Comparison of ENCODE assay signal across 7 mouse cellular contexts in genomic region chr19:58452941-58453551, GRCm38 (mm10). TPM values are rescaled to one million over a fixed set of nuclear protein-coding genes. Genes with fewer than 3 reads are reported as not detected.
A peak's percentile ranks its signal among the peaks of the same experiment; 100 is the strongest.
DNase-seq lines count a peak whose midpoint lies in the region; ATAC-seq and TF ChIP-seq lines count a peak whose summit lies in the region.

No protein-coding gene starts in this region.

- peaks cover 2% of the 10 kb centered on the region for H3K4me1 ChIP-seq in ES-Bruce4 (ENCODE audit: control insufficient read depth, insufficient read depth, low read length)
- peaks cover 2% of the 10 kb centered on the region; the same call in 1 of the 2 replicates for H3K4me1 ChIP-seq in bone marrow, adult 2 months (ENCODE audit: control insufficient read depth, insufficient read depth, low read length)
- H3K4me1 ChIP-seq in hindbrain, embryonic 14.5 days (replicated peaks; ENCODE audit: control insufficient read depth, insufficient read depth, low read length): peaks cover 65% of the 10 kb centered on the region
- no peaks in the 10 kb centered on the region; the same call in 1 of the 2 replicates for H3K4me1 ChIP-seq in liver, embryonic 16.5 days (ENCODE audit: control insufficient read depth, low read depth, low read length)

- no peak for TF ChIP-seq POLR2A in ES-Bruce4 (IDR thresholded peaks at IDR 0.05; ENCODE audit: insufficient read depth, low read length)
- TF ChIP-seq POLR2A in bone marrow, adult 2 months (IDR thresholded peaks at IDR 0.05; ENCODE audit: borderline replicate concordance, control insufficient read depth, low read depth, low read length): peak; percentile 43; the same call in 1 of the 2 replicates

- no peak for ATAC-seq in hindbrain, embryonic 14.5 days (ENCODE audit: low FRiP score)
- no peak for ATAC-seq in liver, embryonic 16.5 days (ENCODE audit: low read depth)
- ATAC-seq in erythroid progenitor cell, adult 5-6 weeks (replicated peaks; ENCODE audit: low FRiP score, poor library complexity, severe bottlenecking): no peak

- peak overlapping the region; percentile 99 for H3K4me2 ChIP-seq in hindbrain, embryonic 14.5 days (replicated peaks)
- peak overlapping the region; percentile 66 for H3K4me2 ChIP-seq in liver, embryonic 16.5 days (ENCODE audit: low read depth, low read length)

- TF ChIP-seq EP300 in ES-Bruce4 (IDR thresholded peaks at IDR 0.05; ENCODE audit: insufficient read depth, low read depth, low read length): no peak

- TF ChIP-seq CTCF in ES-Bruce4 (IDR thresholded peaks at IDR 0.05; ENCODE audit: low read depth, low read length): no peak
- no peak for TF ChIP-seq CTCF in bone marrow, adult 2 months (IDR thresholded peaks at IDR 0.05; ENCODE audit: control insufficient read depth, insufficient read depth, low read length)

- no peaks in the 10 kb centered on the region for H3K9me3 ChIP-seq in ES-Bruce4 (replicated peaks; ENCODE audit: control insufficient read depth, insufficient read depth, low read length, poor library complexity, severe bottlenecking)
- H3K9me3 ChIP-seq in hindbrain, embryonic 14.5 days (ENCODE audit: control insufficient read depth, low read length): no peaks in the 10 kb centered on the region
- no peaks in the 10 kb centered on the region for H3K9me3 ChIP-seq in liver, embryonic 16.5 days (replicated peaks; ENCODE audit: control insufficient read depth, low read length)

- peak; percentile 38 for DNase-seq in gastrocnemius, postnatal 10 days
- DNase-seq in hindbrain, embryonic 14.5 days (ENCODE audit: low spot score): no peak
- peak; percentile 16 for DNase-seq in right cerebral cortex, postnatal 4 days

- WGBS in bone marrow, adult 2 months: 3% methylated on average over 20 of the region's 20 CpGs
- 3% methylated on average over 20 of the region's 20 CpGs for WGBS in hindbrain, embryonic 14.5 days
- 5% methylated on average over 20 of the region's 20 CpGs for WGBS in liver, embryonic 16.5 days (ENCODE audit: insufficient replicate concordance)

- H3K4me3 ChIP-seq in ES-Bruce4 (ENCODE audit: low read depth, low read length): peak overlapping the region; percentile 34
- H3K4me3 ChIP-seq in bone marrow, adult 2 months (replicated peaks; ENCODE audit: control insufficient read depth, low read depth, low read length): peak overlapping the region; percentile 27
- peak overlapping the region; percentile 57 for H3K4me3 ChIP-seq in hindbrain, embryonic 14.5 days (replicated peaks; ENCODE audit: low read length)
- peak overlapping the region; percentile 56 for H3K4me3 ChIP-seq in liver, embryonic 16.5 days (ENCODE audit: low read depth, low read length)

- H3K9ac ChIP-seq in ES-Bruce4 (ENCODE audit: low read depth, poor library complexity, severe bottlenecking): no peak overlapping the region
- peak overlapping the region; percentile 71 for H3K9ac ChIP-seq in hindbrain, embryonic 14.5 days
- no peak overlapping the region; the same call in 1 of the 2 replicates for H3K9ac ChIP-seq in liver, embryonic 16.5 days (ENCODE audit: low read depth, low read length)

- no peak overlapping the region for H3K27ac ChIP-seq in ES-Bruce4 (ENCODE audit: insufficient read depth, low read length)
- H3K27ac ChIP-seq in bone marrow, adult 2 months (ENCODE audit: control insufficient read depth, insufficient read depth, low read depth, low read length, poor library complexity): peak overlapping the region; percentile 74
- H3K27ac ChIP-seq in hindbrain, embryonic 14.5 days: peak overlapping the region; percentile 49; the same call in 1 of the 2 replicates
- no peak overlapping the region for H3K27ac ChIP-seq in liver, embryonic 16.5 days (ENCODE audit: low read length)

- no peaks in the 10 kb centered on the region for H3K36me3 ChIP-seq in ES-Bruce4 (ENCODE audit: control insufficient read depth, insufficient read depth, low read length, poor library complexity, severe bottlenecking)
- H3K36me3 ChIP-seq in hindbrain, embryonic 14.5 days (replicated peaks; ENCODE audit: control insufficient read depth, insufficient read depth): no peaks in the 10 kb centered on the region
- H3K36me3 ChIP-seq in liver, embryonic 16.5 days (ENCODE audit: control insufficient read depth, insufficient read depth): no peaks in the 10 kb centered on the region

- H3K27me3 ChIP-seq in ES-Bruce4 (ENCODE audit: control insufficient read depth, insufficient read depth, low read length, poor library complexity, severe bottlenecking): peaks cover 7% of the 10 kb centered on the region
- H3K27me3 ChIP-seq in hindbrain, embryonic 14.5 days (ENCODE audit: control insufficient read depth, insufficient read depth, low read length): 0 out of 2 replicates have a peak, but pooled peaks cover 3% of the 10 kb centered on the region
- H3K27me3 ChIP-seq in liver, embryonic 16.5 days (ENCODE audit: control insufficient read depth, insufficient read depth, low read depth, low read length): peaks cover 51% of the 10 kb centered on the region

RNA-seq across cellular contexts. Expression of gene Gfra1, which starts 2.7 kb away (rescaled TPM):
- 0.58 TPM in 2 replicates for polyA plus RNA-seq in ES-Bruce4 (2011; ENCODE audit: insufficient read depth, insufficient read length, low read depth, missing spikeins)
- polyA plus RNA-seq in bone marrow, adult 2 months (2011; ENCODE audit: insufficient read depth, insufficient read length, low replicate concordance, missing spikeins): 0.83 and 2.4 TPM in 2 replicates
- total RNA-seq in gastrocnemius, postnatal 10 days (2021): 10 to 100 TPM in 1 of 2 experiments, 1 to 10 TPM in 1; 9.5 to 10.3 TPM
- 46.0 and 48.5 TPM in 2 replicates for polyA plus RNA-seq in hindbrain, embryonic 14.5 days (2014; fragmentation: Nextera tagmentation; extraction: Ambion mirVana)
- polyA plus RNA-seq in liver, embryonic 16.5 days (2015; fragmentation: Nextera tagmentation; extraction: Ambion mirVana): 7.2 and 7.4 TPM in 2 replicates
- total RNA-seq in erythroid progenitor cell, adult 5-6 weeks (2015; ENCODE audit: low replicate concordance): 2.5 and 5.9 TPM in 2 replicates
- total RNA-seq in erythroid progenitor cell, adult 5-6 weeks (2017; ENCODE audit: low replicate concordance): 1.2 and 3.5 TPM in 2 replicates

RNA-seq across cellular contexts. Expression of gene Ccdc172, which starts 58.7 kb away (rescaled TPM):
- not detected in 2 replicates for polyA plus RNA-seq in ES-Bruce4 (2011; ENCODE audit: insufficient read depth, insufficient read length, low read depth, missing spikeins)
- polyA plus RNA-seq in bone marrow, adult 2 months (2011; ENCODE audit: insufficient read depth, insufficient read length, low replicate concordance, missing spikeins): not detected in 2 replicates
- total RNA-seq in gastrocnemius, postnatal 10 days (2021): not detected
- polyA plus RNA-seq in hindbrain, embryonic 14.5 days (2014; fragmentation: Nextera tagmentation; extraction: Ambion mirVana): not detected in 2 replicates
- not detected in 2 replicates for polyA plus RNA-seq in liver, embryonic 16.5 days (2015; fragmentation: Nextera tagmentation; extraction: Ambion mirVana)
- total RNA-seq in erythroid progenitor cell, adult 5-6 weeks (2015; ENCODE audit: low replicate concordance): not detected in 2 replicates
- not detected in 2 replicates for total RNA-seq in erythroid progenitor cell, adult 5-6 weeks (2017; ENCODE audit: low replicate concordance)

Comparison
In these comparisons a context has a peak if more than half of its experiments do, and no peak if none do; other contexts are left out.
1. H3K27ac ChIP-seq: peak in bone marrow, adult 2 months (single experiment) and hindbrain, embryonic 14.5 days (single experiment); none in ES-Bruce4 (single experiment) and liver, embryonic 16.5 days (single experiment).
2. Peak in every context shown above with its lines, with median percentiles within 50 percentile points of each other: H3K4me3 ChIP-seq.